Mouse (Mus musculus) retina, postnatal 1 day (tissue): ENCODE measurements around the gene Hemk1.

Source experiments
- DNase-seq: peaks from one replicate; pipeline ENCODE4 v3.0.0-alpha.2; 2012

Hemk1 gene

DNA sequence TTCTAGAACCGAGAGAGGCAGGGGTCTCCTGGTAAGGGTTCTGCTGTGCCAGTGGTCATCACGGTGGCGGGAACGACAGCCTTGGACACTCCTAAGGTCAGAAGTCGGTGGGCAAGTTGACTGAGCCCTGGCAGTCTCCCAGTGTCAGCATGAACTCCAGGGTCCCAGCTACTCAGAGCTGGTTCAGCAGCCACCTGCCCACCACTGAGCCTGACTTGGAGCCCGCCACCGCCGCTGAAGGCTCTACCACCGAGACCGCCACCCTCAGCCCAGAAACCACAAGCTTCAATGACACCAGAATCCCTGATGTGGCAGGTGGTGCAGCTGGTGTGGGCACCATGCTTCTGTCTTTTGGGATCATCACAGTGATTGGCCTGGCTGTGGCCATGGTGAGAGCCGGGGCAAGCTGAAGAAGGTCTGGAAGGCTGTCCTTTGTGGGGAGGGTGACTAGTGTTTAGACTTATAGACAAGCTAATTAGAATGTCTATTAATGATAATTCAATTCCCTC, 4.1 kb upstream of the Hemk1 start:
- no peak for DNase-seq

DNA sequence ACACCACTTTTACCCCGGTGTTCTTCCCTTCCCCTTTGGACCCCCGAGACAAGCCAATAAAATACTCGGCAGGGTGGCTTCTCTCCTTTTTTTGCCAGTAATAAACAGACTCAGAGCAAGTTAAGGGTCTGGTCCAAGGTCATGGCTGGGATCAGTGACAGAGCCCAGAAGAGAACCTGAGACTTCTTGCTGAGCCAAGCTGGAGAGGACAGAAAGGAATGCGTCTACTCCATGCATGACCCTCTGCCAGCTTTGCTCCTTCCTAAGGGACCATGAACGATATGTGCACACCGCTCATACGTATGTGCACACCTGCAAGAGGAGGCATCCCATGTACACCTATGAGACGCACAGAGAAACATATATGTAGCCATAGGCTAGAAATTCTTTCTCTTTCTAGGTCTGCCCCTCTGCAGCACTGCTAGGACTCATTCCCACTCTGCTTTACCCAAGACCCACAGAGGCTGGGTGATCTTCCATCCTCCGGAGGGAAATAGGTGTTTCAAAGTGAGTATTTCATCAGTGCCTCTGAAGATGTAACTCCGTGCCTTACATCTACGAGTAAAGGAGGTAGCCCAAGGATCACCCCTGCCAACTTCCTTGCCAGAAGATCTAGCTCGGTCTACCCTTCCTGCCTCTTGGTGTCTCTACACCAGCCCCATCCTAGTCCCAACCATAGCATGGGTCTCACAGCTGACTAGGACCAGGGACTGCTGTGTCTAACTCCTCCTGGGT, 2.9 kb upstream of the Hemk1 start:
- DNase-seq, result no peak

DNA sequence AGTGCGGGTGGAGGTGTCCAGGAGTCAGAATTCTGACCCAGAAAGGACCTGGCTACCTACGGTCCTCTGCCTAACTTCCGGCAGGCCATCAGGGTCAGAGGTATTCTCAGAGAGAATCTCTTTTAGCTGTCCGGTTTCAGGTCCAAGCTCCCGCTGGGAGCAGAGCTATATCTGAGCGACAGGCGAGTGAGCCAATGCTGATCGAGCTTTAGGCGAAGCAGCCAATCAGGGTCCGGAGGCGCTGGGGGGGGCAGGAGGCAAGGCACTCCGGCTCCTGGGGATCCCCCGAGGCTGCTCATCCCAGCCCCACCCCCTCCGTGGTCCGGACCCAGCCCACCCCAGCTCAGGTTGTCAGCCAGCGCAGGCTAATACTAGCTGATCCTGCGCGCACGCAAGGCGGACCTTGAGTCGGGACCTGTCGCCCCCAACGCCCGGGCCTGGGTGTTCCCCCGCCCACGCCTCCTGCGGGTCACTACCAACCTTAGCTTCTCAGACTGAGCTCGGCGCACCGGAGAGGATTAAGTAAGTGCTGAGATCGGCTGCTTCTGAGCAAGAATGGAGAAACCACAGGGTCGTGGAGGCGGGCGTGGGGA, 2.2 kb upstream of the Hemk1 start, which contains the start of gene 6430571L13Rik:
Gene 6430571L13Rik, plus strand, starts transcription at position 336 of the 593 bp plus-strand sequence.
- DNase-seq, result peak; percentile 98

DNA sequence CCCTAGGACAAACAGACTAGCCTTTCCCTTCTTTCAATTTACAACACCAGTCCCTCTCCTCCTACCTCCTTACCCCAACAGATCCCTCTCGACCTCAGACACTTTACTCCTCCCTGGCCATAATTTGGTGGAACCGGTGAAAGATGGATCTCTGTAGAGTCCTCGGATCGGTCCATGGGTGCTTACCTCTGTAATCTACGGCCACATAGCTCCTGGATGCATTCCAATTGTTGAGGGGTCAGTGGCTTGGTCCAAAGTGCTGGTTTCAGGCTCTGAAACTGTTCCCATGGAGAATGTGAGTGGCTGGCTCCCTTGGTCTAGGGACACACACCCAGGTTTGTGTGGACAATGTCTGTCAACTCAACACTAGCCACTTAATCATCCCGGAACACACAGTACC, 1.8 kb downstream of the Hemk1 start:
- DNase-seq, result no peak

DNA sequence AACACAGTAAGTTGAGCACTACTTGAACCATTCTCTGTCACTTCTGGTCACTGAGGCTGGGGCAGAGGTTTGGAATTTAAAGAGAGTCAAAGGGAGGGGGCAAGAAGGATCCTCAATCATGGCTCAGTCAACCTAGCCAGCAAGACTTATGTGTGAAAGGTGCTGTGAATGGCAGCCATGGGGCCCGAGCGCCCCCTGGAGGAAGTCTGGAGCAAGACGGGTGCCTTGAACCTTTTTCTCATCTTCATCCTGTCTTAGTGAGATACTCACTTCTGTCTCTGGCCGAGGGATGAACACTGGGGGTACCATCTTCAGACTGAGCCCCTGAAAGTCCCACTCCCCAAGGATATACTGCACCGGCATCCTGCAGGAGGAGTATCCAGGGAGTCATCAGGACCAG, 2.2 kb downstream of the Hemk1 start:
- peak; percentile 67 for DNase-seq

DNA sequence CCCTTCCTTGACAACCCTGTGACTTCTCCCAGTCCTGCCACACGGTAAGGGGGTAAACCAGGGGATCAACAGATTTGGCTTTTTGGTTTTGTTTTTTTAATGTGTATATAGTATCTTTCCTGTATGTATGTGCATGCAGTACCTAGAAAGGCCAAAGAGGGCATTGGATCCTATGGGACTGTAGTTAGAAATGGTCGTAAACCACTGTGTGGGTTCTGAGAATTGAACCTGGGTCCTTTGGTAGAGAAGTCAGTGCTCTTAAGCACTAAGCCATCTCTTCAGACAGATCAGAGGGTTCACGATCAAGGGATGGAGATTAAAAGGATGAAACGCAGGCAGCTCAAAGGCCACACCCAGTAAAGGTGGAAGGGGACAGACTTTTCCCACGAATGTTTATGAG, 3.1 kb downstream of the Hemk1 start:
- DNase-seq, result no peak

DNA sequence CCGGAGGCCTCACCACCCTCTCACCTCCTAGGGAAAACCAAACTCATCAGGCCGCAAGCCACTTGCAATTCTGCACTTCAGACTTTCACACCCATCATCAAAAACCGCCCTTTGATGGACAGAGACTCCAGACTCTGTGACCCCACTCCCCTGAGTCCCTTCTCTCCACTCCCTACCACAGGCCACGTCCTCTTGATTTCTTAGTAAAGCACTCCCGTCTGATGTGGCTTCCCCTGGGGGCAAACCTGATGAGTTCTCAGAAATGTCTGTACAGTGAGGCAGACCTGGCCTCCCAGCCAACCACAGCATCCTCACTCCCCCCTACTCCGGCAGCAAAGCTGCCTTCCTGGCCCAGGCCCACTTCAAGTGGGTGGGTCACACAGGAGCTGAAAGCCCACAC, 3.8 kb downstream of the Hemk1 start:
- no peak for DNase-seq

DNA sequence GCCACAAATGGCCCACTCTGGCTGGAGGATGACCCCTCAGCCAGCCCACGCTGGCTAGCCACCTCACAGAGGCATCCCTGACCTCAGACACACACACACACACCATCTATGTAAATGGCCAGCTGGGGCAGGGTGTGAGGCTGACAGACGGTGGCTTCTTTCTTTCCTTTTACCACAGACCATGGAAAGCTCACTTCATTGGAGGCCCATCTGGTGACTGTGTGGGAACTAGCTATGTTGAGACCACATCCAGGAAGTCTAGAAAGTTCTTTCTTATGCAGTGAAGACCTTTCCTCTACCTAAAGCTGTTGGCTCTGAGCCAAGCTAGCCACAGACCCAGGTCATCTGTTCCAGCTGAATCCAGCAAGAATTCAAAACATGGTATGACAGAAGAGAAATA, 4.5 kb downstream of the Hemk1 start:
- DNase-seq, result no peak

DNA sequence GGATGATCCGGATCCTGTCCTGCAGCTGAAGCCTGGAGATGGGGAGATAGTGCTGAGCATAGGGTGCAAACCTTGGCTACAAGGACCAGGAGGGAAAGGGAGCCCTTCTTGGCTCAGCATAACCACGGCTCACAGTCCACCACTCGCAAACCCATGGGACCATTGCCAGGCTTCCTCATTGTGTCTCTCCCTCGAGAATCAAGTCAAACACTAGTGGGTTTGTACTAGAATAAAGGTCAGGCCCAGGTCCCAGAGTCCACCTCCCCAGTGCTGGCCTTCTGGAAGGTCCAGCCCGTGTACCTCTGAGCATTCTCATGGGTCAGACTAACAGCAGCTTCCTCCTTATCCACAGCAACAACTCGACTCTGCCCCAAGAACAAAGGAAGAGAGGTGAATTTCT, 7.4 kb downstream of the Hemk1 start:
- DNase-seq, result no peak

DNA sequence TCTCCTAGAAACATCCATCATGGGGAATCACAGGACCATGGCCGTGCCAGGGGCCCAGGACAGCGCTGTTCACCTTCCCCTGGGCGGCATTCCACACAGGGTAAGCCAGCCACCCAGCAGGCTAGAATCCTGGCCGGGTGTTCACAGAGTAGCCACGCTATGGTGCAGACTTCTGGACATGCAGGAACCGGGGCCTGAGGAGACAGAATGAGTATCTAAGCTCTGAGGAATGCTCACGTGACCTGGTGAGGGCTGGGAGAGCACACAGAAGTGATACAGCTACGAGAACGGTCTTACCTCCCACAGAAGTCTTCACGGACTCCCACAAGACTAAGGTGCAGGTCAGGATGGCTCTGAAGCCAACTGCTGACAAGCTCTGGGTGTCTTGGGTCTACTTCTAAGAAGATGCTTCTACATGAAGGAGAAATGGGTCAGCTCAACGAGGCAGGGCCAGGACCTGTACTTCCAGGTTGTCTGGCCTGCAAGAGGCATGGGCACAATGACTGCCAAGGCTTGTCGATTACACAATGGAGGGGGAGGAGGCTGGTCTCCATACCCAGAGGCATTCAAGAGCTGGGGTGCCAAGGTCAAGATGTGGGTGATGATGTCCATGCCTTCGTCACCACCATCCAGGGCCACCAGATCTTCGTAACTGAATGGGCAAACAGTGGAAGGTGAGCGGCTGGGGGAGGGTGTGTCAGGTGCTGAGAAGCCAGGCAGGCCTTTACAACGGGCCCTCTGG, 10.1 kb downstream of the Hemk1 start:
- no peak for DNase-seq

DNA sequence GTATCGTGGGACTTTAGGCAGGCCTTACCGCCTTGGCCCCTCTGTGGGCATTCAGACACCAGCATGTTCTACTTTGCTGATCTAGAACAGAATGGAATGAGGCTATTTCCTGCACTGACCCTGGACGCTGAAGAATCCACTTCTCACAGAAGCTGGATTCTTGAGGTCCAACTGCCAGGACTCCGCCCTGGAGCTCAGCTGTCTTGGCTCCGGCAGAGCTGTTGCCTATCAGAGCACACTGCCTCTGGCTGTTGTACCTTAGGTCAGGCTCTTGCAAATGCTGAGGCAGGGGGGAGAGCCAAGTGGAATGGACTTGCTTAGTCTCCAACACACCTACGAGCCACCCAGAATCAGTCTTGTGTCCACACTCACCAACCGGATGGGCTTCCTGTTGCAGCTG, 12.2 kb downstream of the Hemk1 start:
- DNase-seq, result no peak

DNA sequence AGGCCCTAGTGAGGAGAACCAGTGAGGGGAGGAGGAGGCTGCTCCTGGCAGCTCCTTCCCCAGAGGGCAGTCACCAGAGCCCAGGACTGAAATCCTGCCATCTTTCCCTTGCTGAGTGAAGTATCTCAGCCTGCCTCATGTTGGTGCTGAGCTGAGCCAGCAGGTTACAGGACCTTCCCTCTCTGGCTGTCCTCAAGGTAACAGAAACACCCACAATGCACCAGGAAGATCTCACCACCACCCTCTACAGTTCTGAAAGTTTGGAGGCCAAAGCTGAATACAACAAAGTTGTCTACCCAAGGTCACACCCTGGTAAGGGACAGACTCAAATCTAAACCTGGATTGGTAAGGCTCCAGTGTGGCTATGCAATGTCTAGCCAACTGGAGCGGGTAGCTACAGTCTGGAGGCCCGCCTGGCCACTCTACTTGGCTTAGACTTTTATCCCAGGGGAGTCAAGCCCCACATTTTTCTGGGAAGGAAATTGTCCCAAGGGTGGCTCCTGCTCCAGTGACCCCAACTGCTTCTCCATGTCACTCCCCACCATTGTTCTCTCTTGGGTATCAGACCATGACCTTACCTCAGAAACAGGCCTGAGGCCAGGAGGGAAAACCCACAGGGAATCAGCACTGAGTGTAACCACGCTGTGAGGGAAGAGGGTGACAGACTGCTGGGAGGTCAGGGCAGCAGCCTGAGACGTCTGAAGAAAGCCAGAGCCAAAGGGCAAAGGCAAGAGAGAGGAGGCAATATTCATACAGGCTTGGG, 13.2 kb downstream of the Hemk1 start:
- no peak for DNase-seq

DNA sequence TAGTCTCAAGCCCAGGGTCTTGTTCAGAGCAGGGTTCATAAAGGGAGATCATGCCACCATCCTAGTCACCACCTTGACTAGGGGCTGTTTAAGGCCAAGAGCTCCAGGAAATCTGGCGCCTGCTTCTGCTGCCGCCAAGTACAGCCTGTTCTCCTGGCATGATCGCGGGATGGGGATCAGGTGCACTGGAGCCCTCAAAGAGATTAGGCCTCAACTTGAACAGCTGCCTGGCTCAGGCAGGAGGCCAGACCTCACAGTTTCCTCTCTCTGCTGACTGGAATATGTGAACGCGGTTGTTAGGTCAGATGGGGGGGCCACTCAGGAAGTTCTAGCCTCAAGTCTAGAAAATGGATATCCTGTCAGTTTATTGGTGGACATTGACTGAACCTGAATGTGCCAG, 14.6 kb downstream of the Hemk1 start:
- DNase-seq, result peak; percentile 16

DNA sequence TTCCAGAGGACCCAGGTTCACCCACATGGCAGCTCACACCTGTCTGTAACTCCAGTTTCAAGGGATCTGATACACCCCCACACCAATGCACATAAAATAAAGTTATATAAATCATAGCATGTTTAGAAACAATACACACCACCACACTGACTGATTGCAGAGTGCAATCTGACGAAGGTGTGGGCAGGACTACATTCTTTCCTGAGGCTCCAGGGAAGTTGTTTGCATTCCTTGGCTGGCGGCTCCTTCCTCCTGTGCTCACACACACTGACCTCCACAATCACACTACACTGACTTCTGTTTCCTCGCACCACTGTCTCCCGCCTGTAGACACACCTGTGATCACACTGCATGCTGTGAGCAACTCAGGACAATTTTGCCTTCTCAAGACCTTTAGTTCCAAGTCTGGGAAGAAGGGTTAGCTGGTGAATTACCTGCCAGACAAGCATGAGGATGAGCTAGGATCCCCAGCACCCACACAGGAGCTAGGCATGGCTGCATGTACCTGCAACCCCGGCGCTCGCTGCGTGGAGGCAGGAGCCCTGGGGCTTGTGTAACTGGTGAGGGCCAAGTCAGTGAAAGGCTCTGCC, 15.6 kb downstream of the Hemk1 start:
- DNase-seq, result no peak

DNA sequence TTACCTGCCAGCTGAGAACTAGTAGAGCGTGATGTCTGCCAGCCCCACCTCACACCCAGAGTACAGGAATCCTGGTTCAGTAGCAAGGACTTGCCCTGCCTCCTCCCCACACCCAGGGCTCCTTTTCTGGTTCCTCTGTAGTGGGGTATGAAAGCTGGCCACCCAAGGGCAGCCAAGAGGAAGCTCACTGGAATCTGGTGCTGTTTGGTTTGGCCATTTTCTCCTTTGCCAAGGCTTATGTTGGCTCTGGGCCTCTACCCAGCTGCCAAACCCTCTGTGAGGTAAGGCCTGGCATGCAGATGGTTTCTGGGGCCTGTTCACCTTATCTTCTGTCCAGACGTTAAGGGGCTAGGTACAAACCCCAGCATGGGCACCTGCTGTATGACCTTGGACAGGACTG, 22.4 kb downstream of the Hemk1 start:
- DNase-seq, result no peak

DNA sequence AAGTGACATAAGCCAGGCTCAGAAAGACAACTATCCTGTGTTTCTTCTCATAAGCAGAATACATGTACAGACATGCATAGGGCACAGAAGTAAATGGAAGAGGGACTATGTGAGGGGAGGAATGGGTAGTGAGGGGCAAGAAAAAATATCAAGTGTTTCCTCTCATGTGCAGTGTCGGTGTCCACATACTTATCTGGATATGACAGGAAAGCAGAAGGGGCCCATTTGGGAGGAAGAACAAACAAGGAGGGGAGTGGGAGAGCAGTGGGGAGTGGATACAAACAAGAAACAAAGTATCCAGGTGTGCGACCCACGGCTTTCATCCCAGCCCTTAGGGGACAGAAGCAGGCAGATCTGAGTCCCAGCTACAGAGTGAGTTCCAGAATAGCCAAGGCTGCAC, 24.2 kb downstream of the Hemk1 start:
- no peak for DNase-seq

DNA sequence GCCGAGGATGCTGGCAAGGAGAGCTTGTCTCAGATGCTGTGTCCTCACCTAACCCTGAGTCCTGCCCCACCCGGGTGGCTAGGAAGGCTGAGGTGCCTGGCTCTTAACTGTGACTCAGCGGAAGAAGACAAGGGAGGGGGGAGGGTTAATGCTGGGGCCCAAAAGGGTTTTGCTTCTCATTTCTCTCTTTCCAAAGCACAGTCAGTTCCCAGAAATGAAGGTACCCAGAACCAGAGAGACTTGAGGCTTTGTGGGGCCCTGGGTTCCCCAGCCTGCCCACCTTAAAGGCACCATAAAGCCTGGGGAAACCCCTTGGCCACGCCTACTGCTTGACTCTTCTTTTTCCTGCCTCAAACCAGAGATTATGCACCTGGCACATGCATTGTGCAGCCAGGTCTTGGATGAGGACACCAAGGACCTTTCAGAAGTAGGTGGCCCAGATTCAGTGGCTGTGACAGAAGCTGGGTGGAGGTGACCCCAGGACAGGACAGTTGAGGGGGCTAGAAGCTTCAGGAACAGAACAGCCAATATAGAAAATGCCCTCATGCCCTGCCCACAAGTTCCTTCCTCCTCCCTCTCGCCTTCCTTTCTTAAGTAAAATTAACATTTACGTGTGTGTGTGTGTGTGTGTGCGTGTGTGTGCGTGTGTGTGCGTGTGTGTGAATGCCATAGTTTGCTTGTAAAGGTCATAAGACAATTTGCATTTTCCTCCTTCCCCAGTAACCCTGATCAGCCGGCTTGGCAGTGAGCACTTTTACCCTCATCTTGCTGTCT, 25.2 kb downstream of the Hemk1 start:
- DNase-seq, result no peak

DNA sequence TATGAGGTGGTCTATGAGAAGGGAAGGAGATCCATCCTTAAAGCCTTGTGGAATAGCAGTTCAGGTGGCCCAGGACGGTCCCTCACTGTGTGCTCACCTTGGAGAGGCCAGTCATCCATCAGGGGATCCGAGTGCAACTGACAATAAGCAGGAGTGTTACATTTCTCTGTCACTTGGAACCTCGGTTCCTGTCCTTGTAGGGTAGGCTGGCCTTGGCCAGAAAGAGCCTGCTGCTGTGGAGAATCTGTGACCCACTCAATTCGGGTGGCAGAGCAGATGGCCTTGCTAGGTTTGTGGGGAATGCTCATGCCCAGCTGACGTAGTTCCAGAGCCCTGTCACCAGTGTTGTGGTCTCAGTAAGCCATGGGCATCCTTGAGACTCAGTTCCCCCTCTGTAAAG, 28.6 kb downstream of the Hemk1 start:
- DNase-seq, result no peak

DNA sequence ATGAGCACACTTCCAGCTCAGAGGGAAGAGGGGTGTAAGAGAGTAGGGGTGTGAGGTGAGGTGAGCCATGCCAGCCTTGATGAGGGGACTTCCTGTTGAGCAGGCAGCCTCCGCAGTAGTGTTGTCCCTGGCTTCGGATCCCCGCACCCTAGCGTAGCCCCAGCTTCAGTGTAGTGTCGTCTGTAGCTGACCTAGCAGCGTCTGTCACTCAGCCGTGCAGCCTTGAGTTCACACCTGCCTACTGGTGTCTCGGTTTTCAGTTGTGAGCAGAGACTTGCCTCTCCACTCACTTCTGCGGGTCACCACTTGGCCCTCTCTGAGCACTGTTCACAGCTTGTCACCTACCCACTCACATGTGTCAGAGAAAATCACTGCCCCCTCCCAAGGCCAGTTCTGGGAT, 29.0 kb downstream of the Hemk1 start:
- DNase-seq, result no peak

DNA sequence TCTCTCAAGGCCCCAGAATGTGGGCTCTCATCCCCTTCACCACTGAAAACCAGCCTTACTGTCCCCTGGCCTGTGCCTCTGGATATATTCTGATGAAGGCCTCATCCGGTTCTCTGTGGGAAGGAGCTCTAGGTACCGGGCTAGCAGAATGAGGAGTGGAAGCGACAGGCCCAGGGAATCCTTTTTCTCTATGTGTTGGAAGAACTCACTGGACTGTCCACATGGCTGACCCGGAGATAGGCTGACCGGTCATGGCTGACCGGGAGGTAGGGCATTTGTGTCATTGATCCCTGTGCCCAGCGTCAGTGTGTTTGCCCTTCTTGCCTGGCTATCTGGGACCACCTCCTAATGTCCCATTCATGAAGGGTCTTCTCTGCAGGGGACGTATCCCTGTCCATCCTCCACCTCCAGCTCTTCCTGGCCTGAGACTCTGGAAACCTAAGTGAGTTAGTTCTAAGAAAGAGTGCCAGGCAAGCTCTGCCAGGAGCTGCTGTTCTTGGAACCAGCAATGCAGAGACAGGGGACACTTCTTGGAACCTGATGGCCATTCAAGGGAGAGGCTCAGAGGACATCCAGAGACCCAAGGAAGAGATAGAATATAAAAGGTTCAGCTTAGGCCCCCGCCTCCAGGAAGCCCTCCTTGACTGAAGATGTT, 29.7 kb downstream of the Hemk1 start:
- no peak for DNase-seq

DNA sequence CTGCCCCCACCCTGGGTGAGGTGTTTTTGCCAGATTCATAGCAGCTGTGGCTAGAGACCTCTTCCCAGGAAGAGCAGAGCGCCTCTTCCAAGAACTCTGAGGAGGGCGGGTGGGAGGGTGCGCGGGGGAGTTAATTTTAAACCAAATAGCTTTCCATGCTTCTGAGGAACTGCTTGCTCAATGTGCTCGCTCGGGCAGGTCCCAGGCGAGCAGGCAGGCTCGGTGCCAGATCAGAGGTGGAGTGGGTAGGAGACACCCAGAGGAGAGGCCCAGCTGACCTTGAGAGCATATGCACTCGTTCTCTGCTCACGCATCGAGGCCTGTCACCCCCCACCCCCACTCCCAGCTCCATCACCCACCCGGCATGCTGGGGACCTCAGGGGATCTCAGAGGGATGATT, 30.3 kb downstream of the Hemk1 start:
- no peak for DNase-seq
